Mouse (Mus musculus) megakaryocyte, embryonic 14.5 days (primary cell): Measurements from ENCODE around the gene Sorl1.

Source experiments
- FLI1 ChIP-seq: IDR thresholded peaks from 2 replicates; pipeline ENCODE4 v1.6.1; 2012; ENCODE audit warnings: low read length, inconsistent platforms, mixed read lengths
- GATA1 ChIP-seq: IDR thresholded peaks from 3 replicates; pipeline ENCODE4 v1.6.1; 2012; ENCODE audit warnings: mixed read lengths, low read length, inconsistent platforms, borderline replicate concordance

DNA sequence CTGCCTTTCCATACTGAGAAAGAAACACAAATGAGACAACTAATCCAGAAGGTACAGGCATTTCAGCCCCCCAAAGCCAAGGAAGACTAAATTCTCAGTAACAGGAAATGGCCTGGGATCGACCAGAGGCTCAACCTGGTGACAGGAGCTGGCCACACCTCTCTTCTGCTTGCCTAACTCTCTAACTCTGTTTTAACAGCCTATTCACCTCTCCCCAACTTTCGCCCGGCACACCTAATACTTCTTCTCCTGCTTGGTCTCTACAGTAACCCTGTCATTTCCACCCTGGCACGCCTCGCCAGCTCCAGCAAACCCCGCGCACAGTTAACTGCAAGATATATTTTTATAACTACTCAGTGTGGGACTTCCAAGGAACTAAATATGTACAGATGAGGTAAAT, 9.0 kb downstream of the Sorl1 start:
- TF ChIP-seq GATA1 (no peak), FLI1 (no peak)
